Mouse (Mus musculus): ENCODE data around the gene Tex9.

- TF ChIP-seq POLR2A (IDR thresholded peaks at IDR 0.05; ENCODE audit: insufficient read depth, low read depth, low read length) (no peak), CTCF (IDR thresholded peaks at IDR 0.05; ENCODE audit: insufficient read depth, low read depth, low read length) (no peak)
Measured at GRCm38 (mm10) chr9:72440948-72441926, 50.8 kb downstream of the Tex9 start.
